Comparison of ENCODE assay signal across 19 mouse cellular contexts in the genomic region with DNA sequence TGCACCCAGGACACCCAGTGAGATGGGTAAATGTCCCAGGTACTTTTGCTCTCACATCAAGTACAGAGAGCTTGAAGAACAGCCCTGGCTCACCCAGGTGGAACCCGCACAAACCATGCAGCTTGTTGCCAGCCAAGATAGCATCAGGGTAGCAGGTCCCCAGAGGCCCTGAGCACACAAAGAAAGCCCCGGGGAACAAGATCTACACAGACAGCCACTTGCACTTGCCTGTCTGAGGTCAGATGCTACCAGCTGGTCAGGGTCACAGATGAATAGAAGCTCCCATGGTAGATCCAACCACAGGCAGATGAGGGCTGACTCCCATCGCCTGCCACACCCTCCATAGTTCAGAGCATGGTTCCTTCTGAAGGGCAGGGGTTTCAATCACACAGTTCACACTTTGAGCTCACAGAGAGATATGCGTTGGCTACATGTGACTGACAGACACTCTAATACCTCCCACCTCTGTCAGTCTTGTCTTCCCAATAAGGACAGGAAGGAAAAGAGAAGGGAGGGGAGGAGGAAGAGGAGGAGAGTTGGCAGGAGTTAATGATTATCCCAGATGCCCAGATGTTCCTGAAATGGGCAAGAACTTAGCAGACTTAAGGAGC.
A peak's percentile ranks its signal among the peaks of the same experiment; 100 is the strongest.
DNase-seq lines count a peak whose midpoint lies in the region; TF ChIP-seq lines count a peak whose summit lies in the region.
"Had no signal": no experiment of that assay in that cellular context is flagged by ENCODE, and none has a peak within 500 bp of the region (broad histone marks: within the 10 kb centered on the region; RNA-seq: fewer than 3 reads in every experiment).

No protein-coding gene starts in this region.

- no peak for TF ChIP-seq CTCF in spleen, adult 2 months (IDR thresholded peaks at IDR 0.05; ENCODE audit: extremely low read depth, insufficient read depth, insufficient read length, insufficient replicate concordance)

- no peak overlapping the region for H3K4me2 ChIP-seq in myocyte (ENCODE audit: low read depth)
- H3K4me2 ChIP-seq: embryonic facial prominence, embryonic 12.5 days; forebrain, embryonic 15.5 days; heart, embryonic 13.5 days; hindbrain, embryonic 12.5 days had no signal

- no peak overlapping the region for H3K27ac ChIP-seq in spleen, adult 2 months (ENCODE audit: insufficient read depth, low read length)
- H3K27ac ChIP-seq: embryonic facial prominence, embryonic 12.5 days; forebrain, embryonic 15.5 days; heart, embryonic 13.5 days; hindbrain, embryonic 12.5 days had no signal

- 31% methylated on average over 4 of the region's 4 CpGs for WGBS in spleen, adult 2 months

- H3ac ChIP-seq in myocyte (ENCODE audit: control insufficient read depth, insufficient read length): no peak overlapping the region

- peaks cover 8% of the 10 kb centered on the region; the same call in 1 of the 2 replicates for H3K4me1 ChIP-seq in spleen, adult 2 months (ENCODE audit: control insufficient read depth, insufficient read depth, insufficient read length)
- H3K4me1 ChIP-seq: heart, embryonic 13.5 days had no signal

- no peaks in the 10 kb centered on the region for H3K36me3 ChIP-seq in myocyte (ENCODE audit: control insufficient read depth, insufficient read depth)
- H3K36me3 ChIP-seq in spleen, adult 2 months (ENCODE audit: control insufficient read depth, insufficient read depth, low read length): no peaks in the 10 kb centered on the region
- H3K36me3 ChIP-seq: embryonic facial prominence, embryonic 12.5 days; forebrain, embryonic 15.5 days; G1E; heart, embryonic 13.5 days; hindbrain, embryonic 12.5 days had no signal

- no peak overlapping the region for H3K4me3 ChIP-seq in myocyte
- H3K4me3 ChIP-seq in spleen, adult 2 months (ENCODE audit: extremely low read depth, insufficient read depth, insufficient read length): no peak overlapping the region
- H3K4me3 ChIP-seq: embryonic facial prominence, embryonic 12.5 days; forebrain, embryonic 15.5 days; heart, embryonic 13.5 days; hindbrain, embryonic 12.5 days had no signal

- no peaks in the 10 kb centered on the region for H3K27me3 ChIP-seq in myocyte (ENCODE audit: control insufficient read depth, insufficient read depth, insufficient read length)
- H3K27me3 ChIP-seq in spleen, adult 2 months (ENCODE audit: control insufficient read depth, insufficient read depth, low read length): no peaks in the 10 kb centered on the region
- H3K27me3 ChIP-seq: embryonic facial prominence, embryonic 12.5 days; forebrain, embryonic 15.5 days; hindbrain, embryonic 12.5 days had no signal

- TF ChIP-seq POLR2A in myocyte (IDR thresholded peaks at IDR 0.05; ENCODE audit: insufficient read length, low read depth): no peak
- no peak for TF ChIP-seq POLR2A in spleen, adult 2 months (IDR thresholded peaks at IDR 0.05; ENCODE audit: low read depth, low read length)

- no peaks in the 10 kb centered on the region for H3K79me2 ChIP-seq in myocyte (ENCODE audit: control insufficient read depth, insufficient read depth)

- intact Hi-C loops in heart, postnatal 36 days (cut with DNase I): no loop called here

- DNase-seq in A20 (ENCODE audit: low read depth, low spot score): peak; percentile 87
- DNase-seq in ZHBTc4 (ENCODE audit: low read depth, low spot score): peak; percentile 17
- peak; percentile 25 to 40 for DNase-seq in spleen, adult 2 months (ENCODE audit: low read depth in 1 of 2, low spot score in 2 of 2)
- DNase-seq in thymus, postnatal 36 days: no peak
- DNase-seq in left cerebral cortex, adult 18-20 months (ENCODE audit: low spot score in 2 of 2): no peak
- no peak for DNase-seq in layer of hippocampus, adult 18-20 months (ENCODE audit: low spot score in 2 of 2)
- DNase-seq in heart, postnatal 36 days: no peak
- DNase-seq: cerebellum, adult 11 months; cerebellum, adult 8-10 months; cerebellum, postnatal 14 days; gastrocnemius, postnatal 36 days; heart, adult 11 months; heart, postnatal 4 days had no signal

TF ChIP-seq in myocyte, 11 proteins besides CTCF, POLR2A, EP300 and RAD21:
- TF ChIP-seq MYOD1 (IDR thresholded peaks at IDR 0.05; ENCODE audit: control insufficient read depth in 1 of 3, insufficient read length in 2 of 3, low read depth in 2 of 3) (peak in 2 of 3 experiments; percentile 60), MYOG (IDR thresholded peaks at IDR 0.05; ENCODE audit: control insufficient read depth in 1 of 3, insufficient read depth in 1 of 3, insufficient read length in 2 of 3, low read depth in 2 of 3) (peak in 1 of 3 experiments; percentile 58), TCF3 (IDR thresholded peaks at IDR 0.05; ENCODE audit: insufficient read length, low read depth) (no peak), E2F4 (IDR thresholded peaks at IDR 0.05; ENCODE audit: insufficient read depth) (no peak)
TF ChIP-seq in myocyte: peak in this region for 2.

Comparison
In these comparisons a context has a peak if more than half of its experiments do, and no peak if none do; other contexts are left out.
1. DNase-seq: peak in A20 (single experiment), ZHBTc4 (single experiment) and spleen, adult 2 months (2 of 2); none in thymus, postnatal 36 days (0 of 2), left cerebral cortex, adult 18-20 months (0 of 2), layer of hippocampus, adult 18-20 months (0 of 2) and heart, postnatal 36 days (0 of 2).